Mouse (Mus musculus): ENCODE measurements around the gene Nell2. TPM values are rescaled to one million over a fixed set of nuclear protein-coding genes. Genes with fewer than 3 reads are reported as not detected.

Gene Nell2
- total RNA-seq, 2 experiments from 2014 or later: not detected

DNA sequence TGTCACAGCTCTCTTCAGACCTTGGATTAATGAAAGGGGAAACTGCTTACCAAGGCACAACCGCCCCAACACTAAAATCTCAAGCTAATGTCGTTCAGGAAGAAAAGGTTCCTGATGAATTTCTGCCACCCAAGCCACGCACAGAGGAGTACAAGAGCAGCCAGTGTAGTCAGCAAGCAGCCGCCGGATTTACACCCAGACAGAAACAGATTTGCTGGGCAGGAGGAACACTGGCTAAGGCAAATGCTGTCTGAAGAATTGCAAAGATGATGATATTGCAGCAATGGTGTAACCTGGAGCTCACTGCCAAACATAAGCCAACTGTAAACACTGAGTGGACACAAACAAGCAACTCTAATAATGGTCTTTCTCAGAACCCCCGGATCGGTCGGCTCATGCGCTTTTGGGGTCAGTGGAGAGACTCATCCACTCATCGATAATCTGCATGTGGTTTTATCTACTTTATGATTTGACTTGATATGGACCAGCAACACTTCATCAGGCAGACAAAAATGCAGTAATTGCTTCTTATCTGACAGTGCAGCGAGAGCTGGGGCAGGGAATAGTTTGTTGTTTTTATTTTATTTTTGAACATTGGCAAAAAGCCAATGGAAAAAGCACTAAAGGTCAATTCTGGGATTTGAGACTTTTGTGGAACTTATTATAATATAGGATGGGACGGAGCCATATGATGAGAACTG lies 389.5 kb downstream of the Nell2 start:
- no peak for DNase-seq (ENCODE audit: low spot score)
- intact Hi-C loops (cut with DNase I): no loop called here

DNA sequence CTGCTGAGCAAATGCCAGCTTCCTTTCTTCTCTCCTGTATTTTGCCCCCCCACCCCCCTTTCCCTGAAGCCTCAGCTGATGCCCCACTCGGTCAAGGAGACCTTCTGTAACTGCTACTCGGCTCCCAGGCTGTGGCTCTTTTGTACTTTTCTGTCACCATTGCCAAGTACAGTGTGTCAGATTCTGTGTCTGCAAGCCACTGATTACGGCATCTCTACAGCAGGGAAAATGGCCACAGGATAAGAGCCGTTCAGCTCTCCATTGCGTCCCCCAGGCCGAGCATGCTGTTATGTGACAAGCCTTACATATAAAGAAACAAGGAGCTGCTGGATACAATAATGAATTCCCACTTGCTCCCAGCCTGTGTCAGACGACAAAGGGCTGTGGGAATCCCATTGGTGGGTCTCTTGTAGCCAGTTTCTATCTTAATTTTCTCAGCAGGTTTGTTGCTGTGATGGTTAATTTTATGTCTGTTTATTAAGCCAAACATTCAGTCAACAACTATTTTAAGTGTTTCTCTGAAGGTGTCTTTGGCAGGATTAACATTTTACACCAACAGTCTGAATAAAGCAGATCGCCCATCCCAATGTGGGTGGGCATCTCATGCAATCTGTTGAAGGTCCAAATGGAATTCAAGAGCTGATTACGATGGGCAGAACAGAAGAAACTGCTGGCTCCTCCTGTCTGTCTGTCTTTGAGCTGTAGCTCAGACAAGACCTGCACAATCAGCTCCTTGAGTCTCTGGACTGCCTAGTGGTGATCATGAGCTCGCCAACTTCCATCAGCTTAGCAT lies 391.1 kb downstream of the Nell2 start:
- no peak for DNase-seq (ENCODE audit: low spot score)
- intact Hi-C loops (cut with DNase I): no loop called here

DNA sequence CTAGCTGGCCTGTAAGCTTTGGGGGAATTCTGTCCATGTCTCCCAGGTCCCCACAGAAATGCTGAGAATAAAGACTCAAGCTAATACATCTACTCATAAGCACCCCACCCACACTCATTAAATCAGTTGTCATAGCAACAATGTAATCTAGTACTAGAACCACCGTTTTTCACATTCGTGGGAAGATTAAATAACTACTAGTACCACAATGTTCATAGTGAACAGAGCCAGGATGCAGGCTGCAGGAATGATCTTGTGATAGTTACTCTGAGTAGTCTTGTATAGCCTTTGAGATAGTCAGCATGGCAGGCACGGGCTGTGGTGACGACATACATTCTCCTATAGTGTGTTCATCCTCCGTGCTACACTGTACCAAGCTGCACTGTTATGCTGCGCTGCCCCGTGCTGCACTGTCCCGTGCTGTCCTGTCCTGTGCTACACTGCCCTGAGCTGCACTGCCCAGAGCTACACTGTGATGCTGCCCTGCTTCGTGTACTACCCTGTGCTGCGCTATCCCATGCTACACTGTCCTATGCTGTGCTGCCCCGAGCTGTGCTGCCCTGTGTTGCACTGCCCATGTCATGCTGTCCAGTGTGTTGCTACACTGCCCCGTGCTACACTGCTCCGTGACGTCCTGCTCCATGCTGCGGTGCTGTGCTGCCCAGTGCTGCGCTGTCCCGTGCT lies 392.3 kb downstream of the Nell2 start:
- intact Hi-C loops (cut with DNase I): no loop called here
- DNase-seq (ENCODE audit: low spot score): no peak

- no peak for DNase-seq (ENCODE audit: low spot score)
- intact Hi-C loops (cut with DNase I): no loop called here
Measured at GRCm38 (mm10) chr15:95131401-95131800, 397.0 kb downstream of the Nell2 start.

DNA sequence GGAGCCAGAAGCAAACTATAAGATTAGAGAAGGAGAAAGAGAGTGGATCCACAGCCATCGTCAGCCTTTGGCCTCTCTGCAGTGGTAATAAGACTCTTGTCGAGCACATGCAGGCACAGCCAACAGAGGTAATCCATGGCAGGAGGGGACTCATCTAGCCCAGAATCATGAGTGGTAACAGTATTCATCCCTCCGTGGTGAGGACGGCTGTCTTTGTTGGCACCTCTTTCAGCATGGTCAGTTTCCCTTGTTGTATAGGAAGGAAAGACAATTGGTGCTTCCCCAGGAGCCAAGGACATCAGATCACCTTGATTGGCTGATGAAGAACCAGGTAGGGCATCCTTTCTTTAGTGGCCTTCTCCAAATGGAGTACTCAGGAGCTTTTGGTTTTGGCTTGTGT lies 419.7 kb downstream of the Nell2 start:
- DNase-seq (ENCODE audit: low spot score): no peak
- intact Hi-C loops (cut with DNase I): no loop called here

DNA sequence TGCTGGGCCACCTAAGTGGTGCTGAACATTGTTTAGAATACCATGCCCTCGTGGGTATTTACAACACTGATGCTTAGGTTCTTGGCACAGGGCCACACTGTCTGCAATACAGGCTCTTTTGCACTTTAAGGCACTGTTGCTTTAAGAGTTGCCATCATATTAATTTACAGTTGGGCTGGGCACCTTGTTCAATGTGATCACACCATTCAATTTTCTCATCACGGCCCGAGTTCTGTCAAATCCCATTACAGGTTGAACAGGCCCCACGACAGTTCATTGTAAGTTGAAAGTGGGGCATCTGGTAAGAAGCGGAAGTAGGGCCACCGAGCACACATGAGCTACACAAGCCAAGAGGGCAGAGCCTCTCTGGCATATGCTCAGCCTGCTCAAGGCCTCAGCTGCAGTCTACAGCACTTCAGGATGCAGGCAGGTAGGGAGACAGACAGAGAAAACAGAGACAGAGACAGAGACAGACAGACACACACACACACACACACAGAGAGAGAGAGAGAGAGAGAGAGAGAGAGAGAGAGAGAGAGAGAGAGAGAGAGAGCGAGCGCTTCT lies 421.0 kb downstream of the Nell2 start:
- intact Hi-C loops (cut with DNase I): no loop called here
- DNase-seq (ENCODE audit: low spot score): no peak

GRCm38 (mm10) chr15:95101522-95101921 lies 426.8 kb downstream of the Nell2 start:
- intact Hi-C loops (cut with DNase I): no loop called here
- DNase-seq (ENCODE audit: low spot score): no peak

GRCm38 (mm10) chr15:95100133-95100532 lies 428.2 kb downstream of the Nell2 start:
- no peak for DNase-seq (ENCODE audit: low spot score)
- intact Hi-C loops (cut with DNase I): no loop called here

DNA sequence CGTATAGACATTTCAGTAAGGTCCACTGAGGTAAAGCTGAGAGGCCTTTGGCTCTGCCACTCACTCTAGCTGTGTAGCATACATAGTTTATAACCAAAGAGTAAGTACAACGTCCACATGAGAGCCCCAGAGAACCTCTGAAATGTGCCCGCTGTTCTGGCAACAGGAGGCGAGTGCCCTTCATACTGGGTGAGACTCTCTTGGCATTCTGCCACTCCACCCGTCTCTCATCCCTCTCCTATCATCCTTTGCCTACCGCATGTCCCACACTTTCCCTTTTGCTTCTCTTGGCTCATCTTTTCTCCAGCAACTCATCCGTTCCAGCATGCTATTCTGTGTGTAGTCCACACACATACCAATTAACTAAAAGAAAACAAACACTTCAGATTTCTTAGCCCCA lies 442.4 kb downstream of the Nell2 start:
- intact Hi-C loops (cut with DNase I): no loop called here
- no peak for DNase-seq (ENCODE audit: low spot score)

- no peak for DNase-seq (ENCODE audit: low spot score)
- intact Hi-C loops (cut with DNase I): no loop called here
Measured at GRCm38 (mm10) chr15:95081654-95082053, 446.7 kb downstream of the Nell2 start.

- DNase-seq (ENCODE audit: low spot score): no peak
- intact Hi-C loops (cut with DNase I): no loop called here
Measured at GRCm38 (mm10) chr15:95075356-95075755, 453.0 kb downstream of the Nell2 start.

- intact Hi-C loops (cut with DNase I): no loop called here
- DNase-seq (ENCODE audit: low spot score): no peak
Measured at GRCm38 (mm10) chr15:95070881-95071280, 457.5 kb downstream of the Nell2 start.

DNA sequence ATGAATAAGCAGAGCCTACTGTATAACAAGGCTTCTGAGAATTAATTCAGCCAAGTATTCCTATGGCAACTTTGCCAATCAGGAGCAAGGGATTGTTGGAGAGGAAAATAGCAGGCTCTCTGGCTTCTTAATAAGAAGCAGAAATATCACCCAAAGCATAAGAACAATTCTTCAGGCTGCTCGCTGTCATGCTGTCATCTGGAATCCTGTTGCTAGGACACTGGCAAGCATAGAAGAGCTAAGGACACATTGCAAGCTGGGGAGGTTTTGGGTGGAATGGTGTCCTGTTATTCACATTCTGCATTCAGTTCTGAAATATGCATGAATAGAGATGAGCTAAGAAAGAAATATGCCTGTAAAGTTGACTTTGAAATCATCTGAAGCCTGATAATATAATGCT lies 459.6 kb downstream of the Nell2 start:
- no peak for DNase-seq (ENCODE audit: low spot score)
- intact Hi-C loops (cut with DNase I): no loop called here

DNA sequence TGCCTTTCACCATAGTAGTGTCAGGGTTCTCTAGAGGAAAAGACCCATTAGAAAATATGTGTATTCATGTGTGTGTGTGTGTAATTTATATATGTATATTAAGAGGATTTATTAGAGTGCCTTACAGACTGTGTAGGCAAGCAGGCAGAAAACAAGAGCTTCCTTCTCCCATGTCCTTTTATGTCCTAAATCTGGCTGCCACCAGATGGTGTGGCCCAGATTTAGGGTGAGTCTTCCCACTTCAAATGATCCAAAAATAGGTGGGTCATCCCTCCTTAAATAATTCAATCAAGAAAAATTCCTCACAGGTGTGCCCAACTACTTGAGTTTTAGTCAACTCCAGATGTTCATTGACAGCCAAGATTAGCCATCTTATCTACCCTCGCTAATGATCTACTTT lies 460.3 kb downstream of the Nell2 start:
- no peak for DNase-seq (ENCODE audit: low spot score)
- intact Hi-C loops (cut with DNase I): no loop called here

DNA sequence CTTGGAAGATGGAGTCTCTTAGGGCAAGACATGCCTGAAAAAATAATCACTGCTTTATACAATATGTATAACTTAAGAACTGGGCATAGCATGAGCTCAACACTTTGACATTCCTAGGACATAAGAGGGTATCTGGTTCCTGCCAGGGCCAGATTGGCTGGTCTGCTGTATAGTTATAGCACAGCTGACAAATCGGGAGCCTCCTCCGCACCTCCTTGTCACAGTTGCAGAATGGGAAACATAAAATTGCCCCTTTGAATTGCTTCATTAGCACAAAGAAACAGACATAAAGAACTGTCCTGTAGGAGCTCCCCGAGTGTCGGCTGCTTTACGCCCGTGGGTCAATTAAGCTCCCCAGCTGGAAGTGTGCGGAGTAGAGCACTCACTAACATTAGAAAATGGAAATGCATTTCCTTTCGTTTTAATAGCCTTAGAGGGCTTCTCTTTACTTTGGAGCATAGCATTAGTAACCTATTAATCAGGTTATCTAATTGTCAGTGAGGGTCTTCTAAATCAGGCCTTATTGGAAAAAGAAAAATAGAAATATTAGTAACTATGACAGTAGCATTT lies 473.2 kb downstream of the Nell2 start:
- DNase-seq (ENCODE audit: low spot score): no peak
- intact Hi-C loops (cut with DNase I): no loop called here

DNA sequence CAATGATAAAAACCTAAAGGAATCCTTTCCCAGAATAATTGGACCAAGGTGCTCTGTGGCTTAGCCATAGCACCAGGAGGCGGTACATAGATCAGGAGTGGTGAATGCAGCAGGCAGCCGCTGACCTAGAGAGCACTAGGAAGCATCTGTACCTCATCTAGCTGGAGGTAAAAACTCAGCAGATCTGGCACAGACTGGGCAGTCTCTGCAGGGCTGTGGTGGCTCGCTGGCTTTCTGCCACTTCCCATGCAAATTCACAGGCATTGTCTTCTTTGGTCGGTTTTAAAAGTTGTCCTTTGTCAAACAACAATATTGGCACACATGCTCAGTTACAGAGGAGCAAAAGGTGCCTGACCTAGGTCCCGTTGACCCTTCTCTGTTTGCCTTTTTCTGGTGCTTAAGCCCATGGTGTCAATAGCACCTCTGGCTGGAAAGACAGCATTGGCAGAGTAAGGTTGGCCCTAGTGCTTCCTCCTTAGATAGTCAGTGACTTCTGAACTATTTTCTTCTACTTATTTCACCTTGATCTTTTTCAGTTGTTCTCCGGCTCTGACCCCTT lies 479.1 kb downstream of the Nell2 start:
- intact Hi-C loops (cut with DNase I): no loop called here
- DNase-seq (ENCODE audit: low spot score): no peak

GRCm38 (mm10) chr15:95047486-95047885 lies 480.9 kb downstream of the Nell2 start:
- intact Hi-C loops (cut with DNase I): no loop called here
- DNase-seq (ENCODE audit: low spot score): no peak

DNA sequence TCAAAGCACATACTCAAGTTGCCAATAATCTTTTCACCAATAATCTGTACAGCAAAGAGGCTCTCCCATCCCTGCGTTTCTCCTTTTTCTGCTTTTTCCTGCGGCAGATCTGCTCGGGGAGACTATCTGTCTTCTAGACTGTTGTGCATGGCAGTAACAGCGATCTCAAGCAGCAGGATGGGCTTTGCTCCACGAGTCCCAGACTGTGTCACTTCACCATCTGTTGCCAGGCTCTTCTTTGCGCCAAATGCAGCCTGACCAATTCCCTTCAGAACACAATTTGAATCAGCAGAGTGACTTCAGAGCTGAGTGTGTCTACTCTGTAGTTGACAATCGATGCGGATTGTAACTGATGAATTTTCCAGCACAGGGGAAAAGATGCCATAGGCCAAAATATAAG lies 484.3 kb downstream of the Nell2 start:
- intact Hi-C loops (cut with DNase I): no loop called here
- DNase-seq (ENCODE audit: low spot score): no peak

GRCm38 (mm10) chr15:95042437-95042836 lies 485.9 kb downstream of the Nell2 start:
- intact Hi-C loops (cut with DNase I): no loop called here
- DNase-seq (ENCODE audit: low spot score): no peak

DNA sequence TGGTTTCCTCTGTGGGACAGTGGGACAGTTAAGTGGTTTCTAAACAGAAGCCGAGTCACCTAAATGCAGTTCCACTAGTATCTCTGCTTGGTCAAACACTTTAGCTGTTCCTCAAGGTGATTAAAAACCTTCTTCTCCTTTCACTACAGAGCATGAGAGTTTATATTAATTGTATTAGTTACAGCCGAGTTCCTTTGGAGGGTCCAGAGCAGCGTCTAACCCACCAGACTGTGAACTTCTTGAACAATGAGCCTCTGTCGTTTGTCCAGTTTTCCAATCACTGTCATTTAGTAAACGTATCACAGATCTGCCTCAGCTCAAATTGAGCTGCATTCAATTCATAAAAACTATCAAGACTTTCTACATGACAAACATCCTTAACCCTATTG lies 498.9 kb downstream of the Nell2 start:
- DNase-seq (ENCODE audit: low spot score): no peak
- intact Hi-C loops (cut with DNase I): no loop called here

Data from heart, postnatal 25 days (tissue).